In genomic region chr10:109496161-109496560, GRCm38 (mm10) we compare ENCODE assay signal across 8 mouse cellular contexts.
DNase-seq lines count a peak whose midpoint lies in the region; ATAC-seq lines count a peak whose summit lies in the region.

No protein-coding gene starts in this region.

- no peak overlapping the region for H3K4me2 ChIP-seq in hindbrain, embryonic 11.5 days (replicated peaks; ENCODE audit: low read depth, low read length)

- H3K27ac ChIP-seq in hindbrain, embryonic 11.5 days (ENCODE audit: low read depth, low read length): no peak overlapping the region

- H3K27me3 ChIP-seq in hindbrain, embryonic 11.5 days (ENCODE audit: control insufficient read depth, insufficient read depth, low read length): no peaks in the 10 kb centered on the region

- H3K4me3 ChIP-seq in hindbrain, embryonic 11.5 days (ENCODE audit: low read depth, low read length): no peak overlapping the region

- 84% methylated on average over 10 of the region's 10 CpGs for WGBS in hindbrain, embryonic 11.5 days

- no peak overlapping the region for H3K9ac ChIP-seq in hindbrain, embryonic 11.5 days (ENCODE audit: low read depth, low read length)

- H3K4me1 ChIP-seq in hindbrain, embryonic 11.5 days (replicated peaks; ENCODE audit: control insufficient read depth, insufficient read depth, low read length): no peaks in the 10 kb centered on the region

- H3K9me3 ChIP-seq in hindbrain, embryonic 11.5 days (ENCODE audit: control insufficient read depth, low read length): no peaks in the 10 kb centered on the region

- H3K36me3 ChIP-seq in hindbrain, embryonic 11.5 days (ENCODE audit: control insufficient read depth, insufficient read depth, low read length): no peaks in the 10 kb centered on the region

- intact Hi-C loops in left cerebral cortex, postnatal 36 days (cut with DNase I): loop anchor here (5.0 to 10.0 kb wide), 3 partner anchors 211 to 764 kb away; partner anchors contain the start of gene Syt1

- DNase-seq in adrenal gland, adult 2 months: peak; percentile 18
- DNase-seq in adrenal gland, postnatal 4 days (ENCODE audit: low spot score in 2 of 2): no peak
- DNase-seq in urinary bladder, postnatal 14 days (ENCODE audit: low spot score): peak; percentile 5
- no peak for DNase-seq in urinary bladder, postnatal 4 days (ENCODE audit: low spot score in 2 of 2)
- peak; percentile 26 for DNase-seq in hindbrain, embryonic 11.5 days (ENCODE audit: low spot score)
- peak; percentile 44 to 48 for DNase-seq in left cerebral cortex, postnatal 36 days (ENCODE audit: low spot score in 2 of 2)
- no peak for DNase-seq in thymus, postnatal 14 days

- ATAC-seq in hindbrain, embryonic 11.5 days (ENCODE audit: low FRiP score): peak; percentile 35; the same call in 1 of the 2 replicates
- ATAC-seq in megakaryocyte progenitor cell, adult 5-6 weeks (replicated peaks; ENCODE audit: poor library complexity): no peak

Comparison
In these comparisons a context has a peak if more than half of its experiments do, and no peak if none do; other contexts are left out.
1. DNase-seq: peak in adrenal gland, adult 2 months (single experiment), urinary bladder, postnatal 14 days (single experiment), hindbrain, embryonic 11.5 days (single experiment) and left cerebral cortex, postnatal 36 days (2 of 2); none in adrenal gland, postnatal 4 days (0 of 2), urinary bladder, postnatal 4 days (0 of 2) and thymus, postnatal 14 days (single experiment).